Mouse (Mus musculus): ENCODE results near the gene Irf4. TPM values are rescaled to one million over a fixed set of nuclear protein-coding genes. Genes with fewer than 3 reads are reported as not detected.
A peak's percentile ranks its signal among the peaks of the same experiment; 100 is the strongest.

The Irf4 gene
- 0.04 and 0.09 TPM in 2 replicates for polyA plus RNA-seq (2014; fragmentation: Nextera tagmentation; extraction: Ambion mirVana)

DNA sequence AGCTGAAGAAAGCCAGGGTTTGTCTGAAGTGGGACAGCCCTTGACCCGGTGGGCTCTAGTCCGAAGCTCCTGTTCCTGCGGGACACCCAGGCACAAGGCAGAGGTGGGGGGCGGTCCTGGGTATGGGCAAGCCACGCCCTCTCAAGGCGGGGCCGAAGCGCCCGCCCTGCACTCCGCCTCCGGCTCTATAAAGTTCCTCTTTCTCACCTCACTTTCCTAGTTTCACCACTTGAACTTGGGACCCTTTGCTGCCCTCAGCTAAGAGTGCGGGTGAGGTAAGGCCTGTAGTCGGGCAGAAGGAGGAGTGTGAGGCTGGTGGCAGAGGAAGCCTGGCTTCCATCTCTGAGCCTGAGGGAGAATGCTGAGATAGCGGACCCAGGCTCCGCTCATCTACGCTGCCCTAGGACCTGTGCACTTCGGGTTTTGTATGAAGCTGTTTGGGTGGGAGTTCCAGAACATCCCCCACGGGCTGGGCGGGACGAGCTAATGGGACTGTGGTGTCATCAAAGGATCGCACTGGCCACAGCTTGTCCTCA lies at the start of gene Irf4:
Gene Irf4, plus strand, starts transcription at position 206 of the 536 bp plus-strand sequence.
- peak; percentile 26; the same call in 1 of the 2 replicates for ATAC-seq (ENCODE audit: insufficient number of reproducible peaks, insufficient read depth, low FRiP score, low read depth)
- WGBS: under 1% methylated on average over 21 of the region's 21 CpGs

DNA sequence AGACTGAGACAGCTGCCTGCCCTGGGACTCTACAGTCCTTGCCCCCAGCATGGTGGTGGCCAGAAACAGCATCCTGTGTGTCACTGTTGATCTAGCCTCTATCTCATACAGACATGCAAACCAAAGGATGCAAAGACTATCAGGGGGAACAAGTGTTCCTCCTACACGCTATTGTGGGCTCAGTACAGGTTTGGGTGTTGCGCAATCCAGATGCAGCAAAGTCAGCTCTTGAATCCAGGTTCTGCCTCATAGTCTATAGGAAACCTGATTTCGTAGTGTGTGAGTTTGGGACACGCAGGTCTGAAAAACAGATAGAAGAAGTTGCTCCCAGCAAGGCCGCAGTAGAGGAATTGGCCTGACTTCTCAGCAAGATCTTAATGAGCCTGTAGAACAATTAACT lies 46.3 kb upstream of the Irf4 start:
- Histone ChIP-seq H3K27ac (replicated peaks in 1 of 2; ENCODE audit: control insufficient read depth in 1 of 2, insufficient read depth in 1 of 2, low read depth in 2 of 2, low read length in 2 of 2) (no peak overlapping the region), H3K27me3 (ENCODE audit: control insufficient read depth, insufficient read depth, low read length) (no peaks in the 10 kb centered on the region), H3K36me3 (ENCODE audit: control insufficient read depth, insufficient read depth, low read length) (no peaks in the 10 kb centered on the region), H3K9me3 (ENCODE audit: control insufficient read depth, low read length) (no peaks in the 10 kb centered on the region), H3K4me3 (ENCODE audit: control insufficient read depth in 1 of 2, insufficient read depth in 1 of 2, low read depth in 1 of 2, low read length in 2 of 2) (no peak overlapping the region), H3K4me2 (ENCODE audit: low read length) (no peak overlapping the region), H3K9ac (ENCODE audit: low read length) (no peak overlapping the region), H3K4me1 (ENCODE audit: control insufficient read depth in 2 of 2, insufficient read depth in 2 of 2, low read length in 2 of 2) (no peaks in the 10 kb centered on the region)
- ATAC-seq (ENCODE audit: insufficient number of reproducible peaks, insufficient read depth, low FRiP score, low read depth): no peak
- WGBS: 91% methylated on average over 5 of the region's 5 CpGs

More for the DNA sequence above, at the start of gene Irf4:
- H3K4me1 ChIP-seq (ENCODE audit: control insufficient read depth in 2 of 2, insufficient read depth in 2 of 2, low read length in 2 of 2): peaks cover 9 to 11% of the 10 kb centered on the region in 2 experiments; a peak in 2 of 4 replicates
- H3K9me3 ChIP-seq (ENCODE audit: control insufficient read depth, low read length): no peaks in the 10 kb centered on the region
- peak within 1 kb of the TSS; percentile 63 for H3K4me2 ChIP-seq (ENCODE audit: low read length)
- peak within 1 kb of the TSS; percentile 35 to 43 for H3K4me3 ChIP-seq (ENCODE audit: control insufficient read depth in 1 of 2, insufficient read depth in 1 of 2, low read depth in 1 of 2, low read length in 2 of 2)
- H3K9ac ChIP-seq (ENCODE audit: low read length): no peak within 1 kb of the TSS
- H3K27ac ChIP-seq (replicated peaks in 1 of 2; ENCODE audit: control insufficient read depth in 1 of 2, insufficient read depth in 1 of 2, low read depth in 2 of 2, low read length in 2 of 2): no peak within 1 kb of the TSS
- H3K27me3 ChIP-seq (ENCODE audit: control insufficient read depth, insufficient read depth, low read length): peaks cover 63% of the 10 kb centered on the region
- no peaks in the 10 kb centered on the region for H3K36me3 ChIP-seq (ENCODE audit: control insufficient read depth, insufficient read depth, low read length)

DNA sequence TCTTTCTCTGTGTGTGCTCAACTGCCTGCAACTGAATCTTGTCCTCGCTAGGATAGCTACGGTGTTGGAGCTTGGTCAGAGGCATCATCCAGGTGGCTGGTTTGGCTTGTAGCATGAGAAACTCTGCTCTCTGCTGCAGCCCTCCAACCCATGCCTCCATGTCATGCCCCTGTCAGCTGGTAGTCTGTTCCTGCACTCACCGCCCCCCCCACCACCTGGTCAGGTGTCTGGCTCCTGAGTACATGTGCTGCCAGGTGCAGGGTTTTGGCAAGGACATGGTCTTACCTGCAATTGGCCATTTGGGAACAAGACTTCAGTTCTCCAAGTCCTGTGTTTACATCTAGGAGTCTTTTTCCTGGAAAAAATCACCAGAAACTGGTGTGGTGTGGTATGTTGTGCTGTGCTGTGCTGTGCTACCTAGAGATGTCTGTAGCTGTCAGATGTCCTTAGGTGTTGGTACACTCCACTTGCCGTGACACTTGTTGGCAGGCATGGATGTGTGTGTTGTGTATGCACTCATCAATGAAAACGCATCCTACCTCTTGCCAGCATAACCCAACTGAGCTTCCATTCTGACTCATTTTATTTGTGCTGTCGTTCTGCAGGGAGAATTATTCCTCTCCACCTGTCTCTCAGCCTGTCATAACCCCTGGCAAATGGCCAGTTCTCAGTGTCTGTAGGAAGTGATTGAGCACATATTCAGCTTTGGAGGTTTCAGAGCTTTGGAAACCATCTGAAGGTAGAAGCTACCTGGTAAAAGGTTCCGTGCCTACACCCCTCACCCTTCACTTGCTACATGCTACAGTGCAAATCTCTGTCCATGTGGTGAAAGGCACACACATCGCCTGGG lies 44.6 kb upstream of the Irf4 start:
- no peak overlapping the region for H3K4me2 ChIP-seq (ENCODE audit: low read length)
- H3K27me3 ChIP-seq (ENCODE audit: control insufficient read depth, insufficient read depth, low read length): no peaks in the 10 kb centered on the region
- no peak overlapping the region for H3K27ac ChIP-seq (replicated peaks in 1 of 2; ENCODE audit: control insufficient read depth in 1 of 2, insufficient read depth in 1 of 2, low read depth in 2 of 2, low read length in 2 of 2)
- ATAC-seq (ENCODE audit: insufficient number of reproducible peaks, insufficient read depth, low FRiP score, low read depth): no peak
- no peaks in the 10 kb centered on the region for H3K9me3 ChIP-seq (ENCODE audit: control insufficient read depth, low read length)
- no peak overlapping the region for H3K4me3 ChIP-seq (ENCODE audit: control insufficient read depth in 1 of 2, insufficient read depth in 1 of 2, low read depth in 1 of 2, low read length in 2 of 2)
- no peak overlapping the region for H3K9ac ChIP-seq (ENCODE audit: low read length)
- H3K36me3 ChIP-seq (ENCODE audit: control insufficient read depth, insufficient read depth, low read length): peaks cover 15% of the 10 kb centered on the region; the same call in 1 of the 2 replicates
- 77% methylated on average over 8 of the region's 8 CpGs for WGBS
- no peaks in the 10 kb centered on the region for H3K4me1 ChIP-seq (ENCODE audit: control insufficient read depth in 2 of 2, insufficient read depth in 2 of 2, low read length in 2 of 2)

DNA sequence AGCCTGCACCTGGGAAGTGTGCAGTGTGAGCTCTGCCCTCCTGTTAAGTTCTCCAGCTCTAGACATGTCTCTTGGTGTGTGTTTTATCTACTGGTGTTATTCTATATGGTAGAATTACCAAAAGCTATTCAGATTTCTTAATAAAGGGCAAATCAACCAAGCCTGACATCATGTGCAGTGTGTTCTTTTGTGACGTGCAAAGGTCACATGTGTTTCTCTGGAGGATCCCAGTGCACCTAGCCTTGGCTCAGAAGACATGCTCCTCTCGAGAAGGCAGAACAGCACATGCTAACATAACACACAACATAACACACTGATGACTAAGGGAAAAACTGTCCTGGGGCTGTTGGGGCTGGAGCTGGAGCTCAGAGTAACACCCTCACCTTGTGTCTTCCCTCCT lies 38.0 kb upstream of the Irf4 start:
- no peaks in the 10 kb centered on the region for H3K9me3 ChIP-seq (ENCODE audit: control insufficient read depth, low read length)
- no peak overlapping the region for H3K9ac ChIP-seq (ENCODE audit: low read length)
- no peak overlapping the region for H3K27ac ChIP-seq (replicated peaks in 1 of 2; ENCODE audit: control insufficient read depth in 1 of 2, insufficient read depth in 1 of 2, low read depth in 2 of 2, low read length in 2 of 2)
- H3K4me3 ChIP-seq (ENCODE audit: control insufficient read depth in 1 of 2, insufficient read depth in 1 of 2, low read depth in 1 of 2, low read length in 2 of 2): no peak overlapping the region
- no peak for ATAC-seq (ENCODE audit: insufficient number of reproducible peaks, insufficient read depth, low FRiP score, low read depth)
- H3K27me3 ChIP-seq (ENCODE audit: control insufficient read depth, insufficient read depth, low read length): no peaks in the 10 kb centered on the region
- peaks cover 21% of the 10 kb centered on the region for H3K36me3 ChIP-seq (ENCODE audit: control insufficient read depth, insufficient read depth, low read length)
- no peak overlapping the region for H3K4me2 ChIP-seq (ENCODE audit: low read length)
- WGBS: 72% methylated on average over 2 of the region's 2 CpGs
- no peaks in the 10 kb centered on the region for H3K4me1 ChIP-seq (ENCODE audit: control insufficient read depth in 2 of 2, insufficient read depth in 2 of 2, low read length in 2 of 2)

DNA sequence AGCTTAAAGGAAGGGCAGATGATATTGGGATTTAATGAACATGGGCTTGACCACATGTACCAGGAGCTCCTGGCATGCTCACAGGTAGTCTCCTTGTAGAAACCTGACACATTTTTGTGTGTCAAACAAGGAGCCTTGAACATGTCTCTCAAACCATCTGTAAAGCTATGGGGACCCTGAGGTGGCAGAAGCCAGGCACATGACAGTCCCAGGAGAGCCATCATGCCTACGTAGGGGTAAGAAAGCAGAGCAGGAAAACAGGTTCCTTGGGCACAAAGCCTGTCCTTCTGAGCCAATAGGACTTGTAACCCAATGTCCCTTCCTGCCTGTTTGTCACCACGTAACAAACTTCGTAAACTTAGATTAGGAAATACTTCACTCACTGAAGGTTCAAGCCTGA lies 37.3 kb upstream of the Irf4 start:
- Histone ChIP-seq H3K9me3 (ENCODE audit: control insufficient read depth, low read length) (no peaks in the 10 kb centered on the region), H3K27ac (replicated peaks in 1 of 2; ENCODE audit: control insufficient read depth in 1 of 2, insufficient read depth in 1 of 2, low read depth in 2 of 2, low read length in 2 of 2) (no peak overlapping the region), H3K4me1 (ENCODE audit: control insufficient read depth in 2 of 2, insufficient read depth in 2 of 2, low read length in 2 of 2) (no peaks in the 10 kb centered on the region), H3K27me3 (ENCODE audit: control insufficient read depth, insufficient read depth, low read length) (no peaks in the 10 kb centered on the region), H3K9ac (ENCODE audit: low read length) (no peak overlapping the region), H3K36me3 (ENCODE audit: control insufficient read depth, insufficient read depth, low read length) (peaks cover 21% of the 10 kb centered on the region), H3K4me2 (ENCODE audit: low read length) (no peak overlapping the region), H3K4me3 (ENCODE audit: control insufficient read depth in 1 of 2, insufficient read depth in 1 of 2, low read depth in 1 of 2, low read length in 2 of 2) (no peak overlapping the region)
- 86% methylated on average over 3 of the region's 3 CpGs for WGBS
- ATAC-seq (ENCODE audit: insufficient number of reproducible peaks, insufficient read depth, low FRiP score, low read depth): no peak

DNA sequence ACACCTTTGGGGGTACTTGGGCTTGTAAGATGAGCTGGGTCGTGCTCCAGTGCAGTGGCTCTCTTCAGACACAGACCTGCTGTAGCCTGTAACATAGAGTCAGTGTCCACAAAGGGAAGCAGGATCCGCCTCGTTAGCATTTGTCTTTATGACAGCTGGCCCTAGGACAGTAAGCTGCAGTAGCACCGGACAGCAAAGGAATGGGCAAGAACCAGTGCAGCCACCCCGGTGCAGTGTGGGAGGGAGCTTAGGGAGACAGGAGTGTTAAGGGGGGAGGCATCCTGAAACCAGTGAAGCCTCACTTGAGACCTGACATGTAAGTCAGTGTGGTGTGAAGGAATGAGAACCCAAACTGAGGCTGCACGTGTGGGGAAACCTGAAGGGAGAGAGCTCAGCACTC lies 36.7 kb upstream of the Irf4 start:
- H3K4me1 ChIP-seq (ENCODE audit: control insufficient read depth in 2 of 2, insufficient read depth in 2 of 2, low read length in 2 of 2): no peaks in the 10 kb centered on the region
- no peaks in the 10 kb centered on the region for H3K27me3 ChIP-seq (ENCODE audit: control insufficient read depth, insufficient read depth, low read length)
- peaks cover 21% of the 10 kb centered on the region for H3K36me3 ChIP-seq (ENCODE audit: control insufficient read depth, insufficient read depth, low read length)
- H3K4me2 ChIP-seq (ENCODE audit: low read length): no peak overlapping the region
- no peak overlapping the region for H3K27ac ChIP-seq (replicated peaks in 1 of 2; ENCODE audit: control insufficient read depth in 1 of 2, insufficient read depth in 1 of 2, low read depth in 2 of 2, low read length in 2 of 2)
- H3K9me3 ChIP-seq (ENCODE audit: control insufficient read depth, low read length): no peaks in the 10 kb centered on the region
- H3K4me3 ChIP-seq (ENCODE audit: control insufficient read depth in 1 of 2, insufficient read depth in 1 of 2, low read depth in 1 of 2, low read length in 2 of 2): no peak overlapping the region
- H3K9ac ChIP-seq (ENCODE audit: low read length): no peak overlapping the region
- ATAC-seq (ENCODE audit: insufficient number of reproducible peaks, insufficient read depth, low FRiP score, low read depth): no peak
- 82% methylated on average over 6 of the region's 6 CpGs for WGBS

DNA sequence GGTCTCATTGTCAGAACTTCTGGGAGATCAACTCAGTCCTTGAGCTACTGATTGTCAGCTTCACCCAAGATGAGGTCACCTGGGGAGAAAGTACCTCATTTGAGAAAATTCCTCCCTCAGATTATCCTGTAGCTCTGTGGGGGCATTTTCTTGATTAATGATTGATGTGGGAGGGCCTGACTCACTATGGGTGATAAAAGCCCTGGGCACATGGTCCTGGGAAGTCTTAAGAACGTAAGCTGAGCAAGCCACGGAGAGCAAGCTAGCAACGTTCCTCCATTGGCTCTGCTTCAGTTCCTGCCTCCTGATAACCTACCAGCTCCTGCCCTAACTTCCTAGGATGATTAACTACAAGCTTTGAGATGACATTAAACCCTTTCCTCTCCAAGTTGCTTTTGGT lies 35.4 kb upstream of the Irf4 start:
- H3K4me3 ChIP-seq (ENCODE audit: control insufficient read depth in 1 of 2, insufficient read depth in 1 of 2, low read depth in 1 of 2, low read length in 2 of 2): no peak overlapping the region
- no peaks in the 10 kb centered on the region for H3K27me3 ChIP-seq (ENCODE audit: control insufficient read depth, insufficient read depth, low read length)
- no peaks in the 10 kb centered on the region for H3K9me3 ChIP-seq (ENCODE audit: control insufficient read depth, low read length)
- ATAC-seq (ENCODE audit: insufficient number of reproducible peaks, insufficient read depth, low FRiP score, low read depth): no peak
- H3K36me3 ChIP-seq (ENCODE audit: control insufficient read depth, insufficient read depth, low read length): peaks cover 15% of the 10 kb centered on the region
- no peak overlapping the region for H3K27ac ChIP-seq (replicated peaks in 1 of 2; ENCODE audit: control insufficient read depth in 1 of 2, insufficient read depth in 1 of 2, low read depth in 2 of 2, low read length in 2 of 2)
- no peak overlapping the region for H3K9ac ChIP-seq (ENCODE audit: low read length)
- H3K4me2 ChIP-seq (ENCODE audit: low read length): no peak overlapping the region
- no peaks in the 10 kb centered on the region for H3K4me1 ChIP-seq (ENCODE audit: control insufficient read depth in 2 of 2, insufficient read depth in 2 of 2, low read length in 2 of 2)
- WGBS: 53% methylated on average over 3 of the region's 3 CpGs
